Mouse (Mus musculus) forebrain, embryonic 11.5 days (tissue): Measurements from ENCODE around the gene Gm28048. TPM values are rescaled to one million over a fixed set of nuclear protein-coding genes. Genes with fewer than 3 reads are reported as not detected.

Experiments
- ATAC-seq: fragments of 200-750 bp; cut with Nextera tagmentation; replicated peaks from 2 replicates; pipeline ENCODE4 v1.8.0; 2017; ENCODE audit warnings: moderate TSS enrichment; ENCODE audit not compliant: low FRiP score
- DNase-seq: peaks from one replicate; pipeline ENCODE4 v3.0.0-alpha.2; 2017; ENCODE audit warnings: low spot score
- H3K27ac ChIP-seq: fragments of 300-500 bp; sonication (generic); 2 replicates; pipeline ENCODE4 v1.5.1; 2014; ENCODE audit warnings: low read depth, low read length
- H3K27me3 ChIP-seq: fragments of 300-500 bp; sonication (generic); 2 replicates; pipeline ENCODE4 v1.6.1; 2014; ENCODE audit warnings: mild to moderate bottlenecking, low read length, mixed read lengths; ENCODE audit not compliant: control insufficient read depth, insufficient read depth
- H3K36me3 ChIP-seq: fragments of 300-500 bp; sonication (generic); 2 replicates; pipeline ENCODE4 v1.6.1; 2014; ENCODE audit warnings: mild to moderate bottlenecking, low read length, moderate library complexity, mixed read lengths; ENCODE audit not compliant: control insufficient read depth, insufficient read depth
- H3K4me1 ChIP-seq: fragments of 300-500 bp; sonication (generic); replicated peaks from 2 replicates; pipeline ENCODE4 v1.6.1; 2014; ENCODE audit warnings: low read length, mixed read lengths; ENCODE audit not compliant: control insufficient read depth, insufficient read depth
- H3K4me2 ChIP-seq: fragments of 300-500 bp; sonication (generic); 2 replicates; pipeline ENCODE4 v1.6.1; 2014; ENCODE audit warnings: low read depth, mild to moderate bottlenecking, low read length, moderate library complexity, mixed read lengths; ENCODE audit not compliant: severe bottlenecking
- H3K4me3 ChIP-seq: fragments of 300-500 bp; sonication (generic); 2 replicates; pipeline ENCODE4 v1.5.1; 2014; ENCODE audit warnings: low read depth, low read length
- H3K9ac ChIP-seq: fragments of 300-500 bp; sonication (generic); 2 replicates; pipeline ENCODE4 v1.6.1; 2014; ENCODE audit warnings: low read length
- H3K9me3 ChIP-seq: fragments of 300-500 bp; sonication (generic); 2 replicates; pipeline ENCODE4 v1.6.1; 2016; ENCODE audit warnings: low read length, mixed read lengths; ENCODE audit not compliant: control insufficient read depth
- WGBS: fragments of 180-500 bp; shearing (Covaris S2); extraction: QIAGEN DNeasy Blood & Tissue Kit; methylation state at CpG from one replicate; pipeline ENCODE4 v1.1.7; 2014; 5-methylcytosine and 5-hydroxymethylcytosine counted together
- polyA plus RNA-seq: library from polyadenylated mRNA; unstranded; fragments of >200 nt; fragmentation: Nextera tagmentation; extraction: Ambion mirVana; gene quantifications from 2 replicates; pipeline ENCODE4 v1.2.1, GENCODE M21; 2014

The Gm28048 gene
- polyA plus RNA-seq, 1 experiment from 2014 or later, result 5.8 TPM

DNA sequence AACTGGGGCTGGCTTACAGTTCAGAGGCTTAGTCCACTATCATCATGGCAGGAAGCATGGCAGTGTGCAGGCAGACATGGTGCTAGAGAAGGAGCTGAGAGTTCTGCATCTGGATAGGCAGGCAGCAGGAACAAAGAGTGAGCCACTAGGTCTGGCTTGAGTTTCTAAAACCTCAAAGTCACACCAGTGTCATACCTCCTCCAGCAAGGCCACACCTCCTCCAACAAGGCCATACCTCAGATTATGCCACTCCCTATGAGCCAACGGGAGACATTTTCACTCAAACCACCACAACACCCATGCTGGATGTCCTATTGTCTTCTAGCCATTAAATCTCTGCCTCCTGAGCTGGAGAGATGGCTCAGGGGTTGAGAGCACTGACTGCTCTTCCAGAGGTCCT lies 176.7 kb downstream of the Gm28048 start:
- H3K36me3 ChIP-seq, result no peaks in the 10 kb centered on the region
- H3K27ac ChIP-seq, result no peak overlapping the region
- no peak for DNase-seq
- H3K9me3 ChIP-seq, result no peaks in the 10 kb centered on the region
- no peak for ATAC-seq
- no peak overlapping the region for H3K4me2 ChIP-seq
- H3K4me1 ChIP-seq, result no peaks in the 10 kb centered on the region
- no peak overlapping the region for H3K9ac ChIP-seq
- H3K4me3 ChIP-seq, result no peak overlapping the region
- WGBS, result 88% methylated on average over 1 of the region's 1 CpGs
- no peaks in the 10 kb centered on the region for H3K27me3 ChIP-seq

DNA sequence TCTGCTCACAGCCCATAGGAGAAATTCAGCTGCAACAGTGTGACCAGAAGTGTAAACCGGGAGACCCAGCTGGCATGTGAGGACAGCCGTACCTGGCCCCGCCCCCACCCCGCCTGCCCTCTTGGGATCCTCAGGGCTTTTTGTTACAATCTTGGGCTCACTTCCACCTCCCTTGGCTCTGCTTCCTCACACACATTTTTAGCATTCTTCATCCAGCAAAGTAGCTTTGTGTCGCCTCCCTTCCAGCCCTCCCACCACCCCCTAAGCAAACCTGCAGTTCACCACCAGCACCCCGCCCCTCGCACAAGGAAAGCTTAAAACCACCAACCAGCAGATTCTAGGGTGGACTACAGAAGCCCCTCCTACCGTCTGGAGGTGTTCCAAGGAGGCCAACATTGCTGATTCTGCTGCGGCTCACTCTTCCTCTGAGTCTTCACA lies 181.9 kb downstream of the Gm28048 start:
- Histone ChIP-seq H3K4me3 (no peak overlapping the region), H3K4me1 (no peaks in the 10 kb centered on the region), H3K4me2 (no peak overlapping the region), H3K27ac (no peak overlapping the region), H3K9me3 (no peaks in the 10 kb centered on the region), H3K27me3 (no peaks in the 10 kb centered on the region), H3K9ac (no peak overlapping the region), H3K36me3 (no peaks in the 10 kb centered on the region)
- no peak for ATAC-seq
- WGBS, result 34% methylated on average over 9 of the region's 9 CpGs
- DNase-seq, result no peak

DNA sequence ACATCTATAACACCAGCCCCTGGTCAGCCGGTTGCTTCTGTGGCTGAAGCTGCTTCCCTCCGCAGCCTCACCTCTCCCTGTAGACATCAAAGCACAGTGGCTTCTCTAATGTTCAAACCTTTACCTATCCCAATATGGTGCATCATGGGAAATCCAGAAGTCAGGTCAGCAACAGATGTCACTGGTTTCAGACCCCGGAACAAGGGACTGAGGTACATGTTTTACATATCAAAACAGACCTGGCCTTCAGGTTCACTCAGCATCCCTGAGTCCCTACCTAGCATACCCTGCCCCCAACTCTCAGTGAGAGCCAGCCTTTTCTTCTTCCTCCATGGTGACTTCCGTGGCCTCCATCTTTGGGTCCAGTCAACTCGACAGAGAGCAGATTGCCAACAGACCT lies 183.0 kb downstream of the Gm28048 start:
- H3K27ac ChIP-seq, result no peak overlapping the region
- no peak overlapping the region for H3K9ac ChIP-seq
- H3K4me2 ChIP-seq, result no peak overlapping the region
- no peaks in the 10 kb centered on the region for H3K4me1 ChIP-seq
- no peak for DNase-seq
- no peaks in the 10 kb centered on the region for H3K36me3 ChIP-seq
- no peaks in the 10 kb centered on the region for H3K9me3 ChIP-seq
- no peak for ATAC-seq
- 78% methylated on average over 5 of the region's 5 CpGs for WGBS
- H3K4me3 ChIP-seq, result no peak overlapping the region
- no peaks in the 10 kb centered on the region for H3K27me3 ChIP-seq

DNA sequence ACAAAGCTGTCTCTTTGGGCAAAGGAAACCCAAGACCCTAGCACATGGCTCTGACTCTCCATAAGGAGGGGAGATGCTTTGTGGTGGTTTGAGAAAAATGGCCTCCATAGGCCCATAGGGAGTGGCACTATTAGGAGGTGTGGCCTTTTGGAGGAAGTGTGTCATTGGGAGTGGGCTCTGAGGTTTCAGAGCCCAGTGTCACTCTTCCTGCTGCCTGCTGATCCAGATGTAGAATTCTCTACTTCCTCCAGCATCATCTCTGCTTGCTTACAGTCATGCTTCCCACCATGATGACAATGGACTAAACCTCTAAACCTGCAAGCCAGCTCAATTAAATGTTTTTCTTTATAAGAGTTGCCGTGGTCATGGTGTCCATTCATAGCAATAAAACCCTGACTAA lies 187.2 kb downstream of the Gm28048 start:
- Histone ChIP-seq H3K4me1 (no peaks in the 10 kb centered on the region), H3K4me3 (no peak overlapping the region), H3K9ac (no peak overlapping the region), H3K27ac (no peak overlapping the region), H3K4me2 (no peak overlapping the region), H3K9me3 (no peaks in the 10 kb centered on the region), H3K27me3 (no peaks in the 10 kb centered on the region), H3K36me3 (no peaks in the 10 kb centered on the region)
- WGBS, result 85% methylated on average over 1 of the region's 1 CpGs
- DNase-seq (no peak), ATAC-seq (no peak)

DNA sequence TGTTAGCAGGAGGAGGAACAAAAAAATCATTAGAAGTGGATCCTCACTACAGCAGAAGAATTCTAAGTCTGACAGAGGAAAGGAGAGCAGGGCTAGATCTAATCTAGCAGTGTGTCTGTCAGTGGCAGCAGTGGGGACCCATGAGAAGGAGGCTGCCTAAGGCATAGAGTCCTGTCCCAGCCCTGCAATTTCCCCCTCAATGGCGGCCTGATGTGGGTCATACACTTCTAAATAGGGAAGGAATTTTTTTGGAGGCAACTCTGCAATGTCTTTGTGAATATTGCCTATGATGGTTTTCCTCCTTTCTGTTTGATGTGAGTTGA lies 188.0 kb downstream of the Gm28048 start:
- Histone ChIP-seq H3K4me2 (no peak overlapping the region), H3K27ac (no peak overlapping the region), H3K27me3 (no peaks in the 10 kb centered on the region), H3K4me3 (no peak overlapping the region), H3K36me3 (no peaks in the 10 kb centered on the region), H3K9ac (no peak overlapping the region), H3K4me1 (no peaks in the 10 kb centered on the region), H3K9me3 (no peaks in the 10 kb centered on the region)
- ATAC-seq, result no peak
- no peak for DNase-seq
- 89% methylated on average over 1 of the region's 1 CpGs for WGBS

DNA sequence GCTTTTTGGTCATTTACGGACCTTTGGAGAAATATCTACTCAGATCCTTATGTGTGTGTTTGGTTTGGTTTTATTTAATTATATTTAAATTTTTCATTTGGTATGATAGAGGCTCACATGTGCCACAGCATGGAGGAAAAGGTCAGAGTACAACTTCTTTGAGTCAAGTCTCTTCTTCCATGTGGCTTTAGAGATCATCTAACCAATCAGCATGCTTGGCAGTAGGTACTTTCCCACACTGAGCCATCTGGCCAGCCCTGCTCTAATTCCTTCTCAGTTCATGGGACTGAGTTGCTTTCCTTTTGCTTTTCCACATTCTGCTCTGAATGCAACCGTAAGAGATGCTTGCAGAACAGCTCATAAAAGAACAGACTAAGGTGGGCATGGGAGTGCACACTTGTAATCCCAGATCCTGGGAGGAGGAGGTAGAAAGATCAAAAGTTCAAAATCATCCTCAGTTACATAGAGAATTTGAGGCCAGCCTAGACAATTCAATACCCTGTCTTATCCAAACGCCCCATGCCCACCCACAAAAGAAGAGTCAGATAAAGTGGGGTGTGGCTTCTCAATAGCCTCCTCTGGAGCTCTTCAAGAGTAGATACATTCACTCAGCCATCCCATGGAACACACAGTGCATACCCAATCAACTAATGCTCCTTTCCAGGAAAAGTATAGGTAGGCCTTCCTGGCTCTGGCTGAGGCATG lies 188.6 kb downstream of the Gm28048 start:
- whole genome bisulfite sequencing, result 86% methylated on average over 3 of the region's 3 CpGs
- ATAC-seq, result no peak
- no peaks in the 10 kb centered on the region for H3K36me3 ChIP-seq

DNA sequence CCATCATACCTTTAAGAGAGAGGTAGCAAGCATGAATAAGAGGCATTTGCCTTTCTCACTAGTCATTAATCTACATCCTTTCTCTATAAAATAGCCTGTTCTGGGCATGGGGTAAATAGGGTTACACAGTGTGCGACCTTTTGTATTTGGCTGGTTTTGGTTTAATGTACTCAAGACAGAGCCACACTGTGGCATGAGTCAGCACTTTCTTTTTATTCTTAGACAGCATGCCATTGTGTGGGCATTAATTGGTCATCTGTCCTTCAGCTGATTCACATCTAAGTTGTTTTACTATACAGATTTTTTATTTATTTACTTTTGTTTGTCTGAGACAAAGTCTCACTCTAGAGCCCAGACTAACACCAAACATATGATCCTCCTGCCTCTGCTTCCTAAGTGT lies 189.7 kb downstream of the Gm28048 start:
- H3K9me3 ChIP-seq, result no peaks in the 10 kb centered on the region
- H3K4me1 ChIP-seq, result no peaks in the 10 kb centered on the region
- H3K4me2 ChIP-seq, result no peak overlapping the region
- no peak overlapping the region for H3K27ac ChIP-seq
- H3K4me3 ChIP-seq, result no peak overlapping the region
- no peaks in the 10 kb centered on the region for H3K36me3 ChIP-seq
- no peak overlapping the region for H3K9ac ChIP-seq
- H3K27me3 ChIP-seq, result no peaks in the 10 kb centered on the region
- no peak for DNase-seq
- no peak for ATAC-seq
- 95% methylated on average over 1 of the region's 1 CpGs for WGBS

More for the DNA sequence above, 188.6 kb downstream of the Gm28048 start:
- Histone ChIP-seq H3K4me1 (no peaks in the 10 kb centered on the region), H3K4me3 (no peak overlapping the region), H3K9ac (no peak overlapping the region), H3K9me3 (no peaks in the 10 kb centered on the region), H3K27me3 (no peaks in the 10 kb centered on the region), H3K4me2 (no peak overlapping the region), H3K27ac (no peak overlapping the region)
- DNase-seq, result no peak

DNA sequence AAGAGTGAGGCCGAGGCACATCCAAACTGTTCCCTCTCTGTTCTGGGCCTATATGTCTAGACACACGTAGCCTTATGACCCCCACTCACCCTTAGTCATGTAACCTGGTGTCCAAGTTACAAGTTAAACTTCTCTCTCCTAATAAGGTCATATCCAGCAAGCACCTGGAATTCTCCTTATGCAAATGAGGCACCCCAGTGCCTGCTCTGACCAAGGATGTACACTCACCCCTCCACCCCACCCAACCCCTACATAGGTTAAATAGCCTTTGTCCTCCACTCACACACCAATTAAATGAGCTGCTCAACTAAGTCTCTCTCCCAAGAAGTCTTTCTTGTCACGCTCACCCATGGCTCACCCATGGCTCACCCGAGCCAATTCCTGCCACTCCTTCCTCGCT lies 190.2 kb downstream of the Gm28048 start:
- Histone ChIP-seq H3K9ac (no peak overlapping the region), H3K4me2 (no peak overlapping the region), H3K9me3 (no peaks in the 10 kb centered on the region), H3K36me3 (no peaks in the 10 kb centered on the region), H3K27ac (no peak overlapping the region), H3K4me3 (no peak overlapping the region), H3K27me3 (no peaks in the 10 kb centered on the region), H3K4me1 (no peaks in the 10 kb centered on the region)
- ATAC-seq, result no peak
- WGBS, result 89% methylated on average over 5 of the region's 5 CpGs
- no peak for DNase-seq

DNA sequence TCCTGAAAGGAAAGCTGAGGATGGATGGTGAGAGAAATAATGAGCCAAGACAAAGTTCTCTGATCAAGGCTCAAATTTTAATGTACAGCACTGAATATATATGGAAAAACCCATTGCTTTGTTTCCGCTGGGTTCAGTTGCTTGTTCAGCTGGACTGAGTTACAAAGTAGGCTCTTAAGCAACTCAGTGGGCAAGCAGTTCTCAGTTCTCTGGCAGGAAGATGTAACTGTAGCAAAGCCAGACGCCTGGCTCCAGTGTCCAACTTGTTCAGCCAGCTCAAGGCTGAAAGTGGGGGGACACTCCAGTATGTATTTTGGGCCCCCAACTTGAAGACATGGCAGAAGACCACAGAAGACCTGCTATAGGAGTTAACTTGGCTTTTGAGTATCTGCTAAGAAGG lies 194.1 kb downstream of the Gm28048 start:
- no peak for DNase-seq
- Histone ChIP-seq H3K4me2 (no peak overlapping the region), H3K9me3 (no peaks in the 10 kb centered on the region), H3K27ac (no peak overlapping the region), H3K27me3 (no peaks in the 10 kb centered on the region), H3K9ac (no peak overlapping the region), H3K36me3 (no peaks in the 10 kb centered on the region), H3K4me1 (no peaks in the 10 kb centered on the region), H3K4me3 (no peak overlapping the region)
- ATAC-seq, result no peak
- WGBS, result 81% methylated on average over 2 of the region's 2 CpGs
